Mouse (Mus musculus) liver, adult 2 months (tissue): Measurements from ENCODE around the gene Ces2a.
A peak's percentile ranks its signal among the peaks of the same experiment; 100 is the strongest.

Experiments used
- CTCF ChIP-seq: fragments of 200-500 bp; IDR thresholded peaks from 2 replicates; pipeline ENCODE4 v1.5.1; 2011; ENCODE audit warnings: low read depth, low read length, control low read depth
- POLR2A ChIP-seq: fragments of 200-500 bp; IDR thresholded peaks from 2 replicates; pipeline ENCODE4 v1.6.1; 2011; ENCODE audit warnings: low read length, control low read depth; ENCODE audit not compliant: insufficient read depth; ENCODE audit errors: extremely low read depth

- TF ChIP-seq CTCF (no peak), POLR2A (peak; percentile 33; the same call in 1 of the 2 replicates)
Measured at GRCm38 (mm10) chr8:104733753-104734152, at the start of gene Ces2a.
